Mouse (Mus musculus): ENCODE results near the gene Agbl4.
"Not testable (repeated sequence)": the region's sequence is repeated elsewhere in the genome, so short reads cannot be mapped to it uniquely, and the experiment has no call there.

Gene Agbl4

DNA sequence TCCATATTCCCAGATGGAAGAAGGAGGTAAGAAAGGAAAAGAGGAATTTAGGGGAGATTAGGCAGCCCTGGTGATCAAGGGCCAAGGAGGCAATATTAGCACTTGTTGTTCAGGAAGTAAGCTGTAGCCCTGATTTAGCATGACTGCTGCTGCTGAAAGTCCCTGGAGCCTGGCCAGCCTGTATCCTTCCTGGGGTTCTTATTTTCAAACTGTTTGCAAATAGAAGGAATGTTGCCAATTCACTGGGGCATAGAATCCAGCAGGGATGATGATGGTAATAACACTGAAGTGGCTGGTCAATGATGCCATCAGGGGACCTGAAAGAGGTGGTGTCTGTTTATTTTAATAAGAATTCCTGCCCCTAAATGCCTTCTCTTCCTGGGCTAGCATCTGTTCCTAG is 518.6 kb downstream of the Agbl4 start:
- peak; percentile 66 for DNase-seq (ENCODE audit: low read depth, low spot score)

GRCm38 (mm10) chr4:110916565-110916964 is 519.1 kb downstream of the Agbl4 start:
- DNase-seq (ENCODE audit: low read depth, low spot score) = peak; percentile 91

GRCm38 (mm10) chr4:110921013-110921412 is 523.6 kb downstream of the Agbl4 start:
- peak; percentile 65 for DNase-seq (ENCODE audit: low read depth, low spot score)

- peak; percentile 66 for DNase-seq (ENCODE audit: low read depth, low spot score)
Observed at GRCm38 (mm10) chr4:111001641-111002040, 604.2 kb downstream of the Agbl4 start.

DNA sequence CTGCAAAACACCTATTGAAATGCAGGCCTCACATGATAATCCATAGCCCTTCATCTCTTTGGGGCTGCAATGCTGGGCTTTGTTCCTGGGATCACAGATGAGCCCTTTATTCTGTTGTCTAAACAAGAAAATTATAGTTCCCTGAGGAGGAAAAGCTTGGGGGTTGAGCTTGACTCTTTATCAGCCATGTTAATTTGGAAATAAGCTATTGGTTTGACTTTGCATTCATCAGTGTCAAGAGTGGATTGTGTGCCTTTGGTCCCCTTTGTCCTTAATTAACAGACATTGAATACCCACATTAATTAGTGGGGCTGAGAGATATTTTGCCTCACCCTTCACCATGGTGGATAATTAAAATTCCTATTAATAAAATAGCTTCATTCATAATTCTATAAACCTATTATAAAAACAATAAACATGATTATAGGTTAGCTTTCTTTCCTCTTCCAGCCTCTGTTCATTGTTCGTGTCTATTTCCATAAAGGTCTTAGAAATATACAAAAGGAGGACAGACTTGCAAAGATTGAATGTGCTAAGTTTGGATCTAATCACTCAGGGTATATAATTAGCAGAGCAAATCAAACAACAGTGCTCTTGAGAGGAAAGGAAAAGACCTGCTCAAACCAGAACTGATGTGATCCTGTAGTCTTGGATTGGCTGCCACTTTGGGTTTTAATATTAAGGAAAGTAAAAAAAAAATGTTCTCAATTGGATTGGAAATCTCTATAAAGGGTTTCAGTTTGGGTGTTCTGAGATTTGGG is 607.4 kb downstream of the Agbl4 start:
- DNase-seq (ENCODE audit: low read depth, low spot score) = no peak

- DNase-seq (ENCODE audit: low read depth, low spot score) = peak; percentile 89
Observed at GRCm38 (mm10) chr4:111019376-111019775, 621.9 kb downstream of the Agbl4 start.

GRCm38 (mm10) chr4:111067330-111067729 is 669.9 kb downstream of the Agbl4 start:
- peak; percentile 43 for DNase-seq (ENCODE audit: low read depth, low spot score)

- DNase-seq (ENCODE audit: low read depth, low spot score) = peak; percentile 37
Observed at GRCm38 (mm10) chr4:111073738-111074497, 676.5 kb downstream of the Agbl4 start.

DNA sequence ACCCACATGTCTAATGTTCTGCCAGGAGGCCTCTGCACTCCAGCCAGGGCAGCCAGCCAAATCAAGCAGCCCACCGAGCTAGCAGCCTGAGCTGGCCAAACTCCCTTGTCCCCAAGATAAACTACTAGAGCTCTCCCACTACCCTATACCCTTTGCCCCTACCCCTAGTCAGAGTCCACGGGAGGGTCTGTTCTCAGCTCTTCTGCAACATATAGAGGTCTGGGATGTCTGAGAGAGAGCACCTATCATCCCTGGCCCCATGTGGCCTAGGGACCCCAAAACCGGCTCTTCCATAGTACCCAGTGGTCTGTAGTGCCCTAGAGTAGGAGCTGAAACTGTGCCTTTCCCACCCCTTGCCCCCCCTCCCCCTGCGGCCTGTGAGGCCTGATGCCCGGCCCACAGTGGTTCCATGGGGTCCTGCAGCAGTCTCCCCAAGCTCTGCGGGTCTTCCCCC is 677.3 kb downstream of the Agbl4 start:
- no peak for DNase-seq (ENCODE audit: low read depth, low spot score)

DNA sequence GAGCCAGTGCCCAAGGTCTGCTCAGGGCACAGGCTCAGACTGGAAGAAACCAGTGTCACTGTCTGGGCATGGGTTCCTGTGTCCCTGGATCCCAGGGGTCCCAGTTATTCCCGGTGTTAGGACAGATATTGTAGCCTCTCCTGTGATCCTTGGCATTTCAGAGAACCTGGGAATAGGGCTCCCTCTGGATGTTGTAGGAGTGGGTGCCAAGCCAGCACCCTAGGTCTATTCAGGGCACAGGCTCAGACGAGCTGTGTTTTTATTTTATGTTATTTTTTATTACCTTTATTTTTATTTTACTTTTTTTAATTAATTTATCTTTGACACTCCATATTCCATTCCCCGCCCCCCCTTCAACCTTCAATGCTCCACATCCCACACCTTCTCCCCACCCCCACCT is 680.3 kb downstream of the Agbl4 start:
- DNase-seq (ENCODE audit: low read depth, low spot score) = no peak

DNA sequence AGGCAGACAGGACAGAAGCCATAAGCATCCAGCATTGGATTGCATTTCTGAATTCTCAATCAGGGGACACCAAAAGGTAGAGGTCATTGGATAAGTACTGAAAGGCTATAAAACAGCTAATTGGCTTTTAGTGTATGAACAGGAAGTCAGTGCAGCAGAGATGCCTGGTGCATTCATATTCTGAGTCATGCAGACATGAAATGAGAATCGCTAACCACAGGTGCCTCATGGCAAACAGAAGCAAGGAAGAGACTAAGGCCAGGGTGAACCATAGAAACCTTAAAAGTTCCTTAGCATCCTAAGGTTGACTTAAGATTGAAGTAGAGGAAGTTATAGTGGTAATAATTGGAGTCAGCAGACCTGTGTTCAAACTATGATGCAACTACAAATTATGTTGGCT is 687.9 kb downstream of the Agbl4 start:
- DNase-seq (ENCODE audit: low read depth, low spot score) = no peak

GRCm38 (mm10) chr4:111136217-111137147 is 739.0 kb downstream of the Agbl4 start:
- DNase-seq (ENCODE audit: low read depth, low spot score) = peak; percentile 38

DNA sequence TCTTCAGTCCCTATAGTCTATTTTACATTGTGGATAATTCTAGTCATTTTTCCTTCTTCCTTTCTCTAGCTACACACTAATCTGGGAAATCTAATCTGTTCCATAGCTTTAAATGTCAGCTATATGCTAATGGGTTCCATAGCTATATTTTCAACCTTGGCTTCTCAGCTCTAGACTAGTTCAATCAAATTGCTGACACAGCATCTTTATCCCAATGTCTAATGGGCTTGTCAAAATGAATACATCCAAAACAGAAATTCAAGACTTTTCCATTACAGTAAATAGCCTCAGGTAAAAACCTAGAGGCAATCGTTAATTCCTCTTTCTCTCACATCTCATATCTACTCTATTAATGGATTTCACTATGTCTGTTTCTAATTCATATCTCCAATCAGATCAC is 750.3 kb downstream of the Agbl4 start:
- no peak for DNase-seq (ENCODE audit: low read depth, low spot score)

GRCm38 (mm10) chr4:111155859-111156258 is 758.4 kb downstream of the Agbl4 start:
- DNase-seq (ENCODE audit: low read depth, low spot score) = no peak

GRCm38 (mm10) chr4:111181478-111181877 is 784.0 kb downstream of the Agbl4 start:
- DNase-seq (ENCODE audit: low read depth, low spot score) = peak; percentile 66

DNA sequence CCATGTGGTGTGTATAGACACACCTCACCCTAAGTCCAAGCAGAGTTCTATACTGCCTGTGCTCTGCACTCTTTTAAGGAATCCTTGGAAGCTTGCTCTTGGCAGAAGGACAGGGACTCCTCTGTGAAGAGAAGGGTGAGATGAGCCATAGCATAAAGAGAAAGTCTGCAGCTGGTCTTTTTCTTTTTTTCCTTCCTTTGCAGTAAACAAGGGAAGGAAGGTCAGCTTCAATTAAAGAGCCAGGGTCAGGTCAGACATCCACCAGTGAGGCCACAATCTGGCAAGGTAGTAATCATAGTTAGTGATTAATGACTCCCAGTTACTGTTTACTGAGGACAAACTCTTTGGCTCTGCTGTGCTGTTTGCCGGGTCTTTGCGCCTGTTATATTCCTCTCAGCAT is 802.6 kb downstream of the Agbl4 start:
- DNase-seq (ENCODE audit: low read depth, low spot score) = peak; percentile 25

DNA sequence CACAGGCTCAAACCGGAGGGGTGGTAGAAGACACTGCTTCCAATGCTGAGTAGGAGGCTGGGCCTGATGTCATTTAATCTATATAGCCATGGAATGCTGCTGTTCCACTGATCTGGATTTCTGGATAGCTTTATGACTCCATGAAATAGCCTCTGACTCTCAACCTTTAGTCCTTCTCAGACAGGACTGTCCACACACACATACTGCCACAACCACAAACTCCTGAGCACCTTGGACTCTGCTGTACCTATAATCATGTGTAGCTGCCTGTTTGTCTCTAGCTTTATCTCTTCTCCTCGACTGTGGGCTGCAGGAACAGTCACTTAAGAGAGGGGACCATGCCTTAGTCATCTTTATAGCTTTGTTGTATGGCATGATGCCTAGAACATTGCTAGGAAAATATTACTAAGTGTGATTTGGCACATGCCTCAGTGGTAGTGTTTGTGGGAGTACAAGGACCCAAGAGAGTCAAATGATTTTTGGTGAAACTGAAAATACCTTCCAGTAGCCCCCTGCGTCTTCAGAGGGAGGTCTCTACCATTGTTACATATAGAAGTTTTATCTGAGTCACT is 817.8 kb downstream of the Agbl4 start:
- peak; percentile 55 for DNase-seq (ENCODE audit: low read depth, low spot score)

DNA sequence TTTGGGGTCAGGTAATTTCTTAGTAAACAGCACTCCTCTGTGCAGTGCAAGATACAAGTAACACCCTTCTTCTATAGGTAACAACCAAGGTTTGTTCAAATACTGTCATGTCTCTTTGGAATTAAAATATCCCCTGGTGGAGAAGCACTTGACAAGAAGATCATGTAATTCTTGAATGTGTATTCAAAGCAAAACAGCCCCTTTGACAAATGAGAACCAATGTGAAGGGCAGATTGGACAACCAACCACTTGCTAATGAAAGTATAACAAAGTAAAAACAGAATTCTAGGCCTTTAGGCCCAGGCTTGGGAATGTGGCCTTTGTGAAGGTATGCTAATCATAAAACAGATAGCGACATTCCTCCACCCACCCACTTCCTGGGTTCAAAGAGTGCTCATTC is 821.6 kb downstream of the Agbl4 start:
- DNase-seq (ENCODE audit: low read depth, low spot score) = not testable (repeated sequence)

GRCm38 (mm10) chr4:111219543-111219942 is 822.1 kb downstream of the Agbl4 start:
- DNase-seq (ENCODE audit: low read depth, low spot score) = not testable (repeated sequence)

- DNase-seq (ENCODE audit: low read depth, low spot score) = peak; percentile 40
Observed at GRCm38 (mm10) chr4:111233849-111234248, 836.4 kb downstream of the Agbl4 start.

GRCm38 (mm10) chr4:111251917-111252316 is 854.5 kb downstream of the Agbl4 start:
- no peak for DNase-seq (ENCODE audit: low read depth, low spot score)

All from brain, adult 2 months (tissue).